Mouse (Mus musculus): ENCODE measurements around the gene Sipa1l2. TPM values are rescaled to one million over a fixed set of nuclear protein-coding genes. Genes with fewer than 3 reads are reported as not detected.

The Sipa1l2 gene
- 33.3 and 35.6 TPM in 2 replicates for polyA plus RNA-seq (2012; rRNA removed)

DNA sequence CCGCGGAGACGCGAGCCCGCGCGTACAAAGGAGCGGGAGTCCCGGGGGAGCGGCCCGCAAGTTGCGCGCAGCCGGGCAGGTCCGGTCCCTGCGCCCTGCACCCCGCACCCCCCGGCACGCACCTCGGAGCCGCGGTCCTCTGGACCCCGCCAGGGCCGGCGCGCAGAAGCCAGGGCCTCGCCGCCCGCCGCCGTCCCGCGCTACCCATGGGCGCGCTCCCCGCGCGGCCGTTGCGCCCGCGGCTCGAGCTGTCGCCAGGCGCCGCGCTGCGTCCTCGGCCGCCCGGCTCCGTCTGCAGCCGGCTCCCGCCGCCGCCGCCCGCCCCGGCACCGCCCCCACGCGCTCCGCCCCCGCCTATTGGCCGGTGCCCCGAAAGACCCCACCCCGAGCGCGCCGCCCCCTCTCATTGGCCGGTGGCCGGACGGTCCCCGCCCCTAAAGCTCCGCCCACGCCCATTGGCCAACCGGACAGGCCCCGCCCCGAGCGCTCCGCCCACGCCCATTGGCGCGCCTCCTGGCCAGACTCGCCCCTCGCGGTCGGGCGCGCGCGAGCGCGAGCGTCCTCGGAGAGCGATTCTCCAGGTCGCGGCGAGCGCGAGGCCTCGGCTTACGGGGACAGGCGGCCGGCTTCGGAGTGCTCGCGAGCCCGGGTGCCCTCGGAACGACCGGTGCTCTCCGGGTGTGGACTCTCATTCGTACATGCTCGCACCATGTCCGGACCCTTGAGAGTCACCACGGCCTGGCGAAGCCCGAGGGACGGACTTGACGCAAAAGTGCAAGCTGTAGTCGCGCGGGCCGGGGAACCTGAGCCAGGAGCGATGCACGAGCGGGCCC is at the start of gene Sipa1l2:
TSS of gene Sipa1l2 (minus strand) at position 276 of the 833 bp plus-strand sequence.
- H3K4me1 ChIP-seq (ENCODE audit: control insufficient read depth, insufficient read depth, low read length) = peaks cover 5% of the 10 kb centered on the region; the same call in 1 of the 2 replicates
- peak; percentile 98 to 99 for DNase-seq
- H3K4me3 ChIP-seq (replicated peaks; ENCODE audit: insufficient read depth, low read depth, low read length) = peak within 1 kb of the TSS; percentile 99
- no peaks in the 10 kb centered on the region for H3K27me3 ChIP-seq (ENCODE audit: control insufficient read depth, insufficient read depth, low read length)
- H3K27ac ChIP-seq (ENCODE audit: insufficient read depth, low read length) = peak within 1 kb of the TSS; percentile 62
- TF ChIP-seq POLR2A (IDR thresholded peaks at IDR 0.05; ENCODE audit: borderline replicate concordance, insufficient read depth, low read length) = peak; percentile 62
- TF ChIP-seq CTCF (IDR thresholded peaks at IDR 0.05; ENCODE audit: borderline replicate concordance, insufficient read depth, low read depth, low read length) = no peak
- WGBS = 1% methylated on average over 112 of the region's 129 CpGs

DNA sequence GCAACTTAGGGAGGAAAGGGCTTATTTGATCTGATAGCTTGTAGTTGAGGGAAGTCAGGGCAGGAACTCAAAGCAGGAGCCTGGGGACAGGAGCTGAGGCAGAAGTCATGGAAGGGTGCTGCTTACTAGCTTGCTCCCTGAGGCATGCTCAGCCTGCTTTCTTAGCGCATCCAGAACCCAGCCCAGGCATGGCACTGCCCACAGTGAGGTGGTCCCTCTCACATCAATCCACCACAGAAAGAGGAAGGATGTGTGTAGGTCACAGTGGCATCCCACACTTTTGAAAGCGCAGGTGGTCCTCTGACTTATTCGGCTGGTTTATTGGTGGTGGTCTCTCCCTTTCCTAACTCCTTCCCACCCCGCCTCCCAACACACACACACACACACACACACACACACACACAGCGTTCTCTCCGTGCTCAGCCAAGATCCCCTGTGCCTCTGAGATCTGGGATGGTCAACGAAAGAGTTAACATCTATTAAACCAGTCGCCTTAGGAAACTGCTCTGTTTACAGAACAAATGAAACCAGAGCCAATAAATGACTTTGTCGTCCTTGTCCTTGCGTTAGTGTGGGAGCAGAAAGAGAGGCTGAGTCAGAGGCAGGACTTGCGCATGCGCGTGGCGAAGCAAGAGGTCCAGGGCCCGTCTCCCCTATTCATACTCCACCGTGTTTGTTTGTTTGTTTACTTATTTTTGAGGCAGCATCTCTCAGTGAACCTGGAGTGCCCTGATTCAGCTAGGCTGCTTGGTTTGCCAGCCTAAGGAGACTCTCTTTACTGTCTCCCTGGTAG is 49.1 kb upstream of the Sipa1l2 start:
- no peak for DNase-seq
- Histone ChIP-seq H3K27me3 (ENCODE audit: control insufficient read depth, insufficient read depth, low read length) (no peaks in the 10 kb centered on the region), H3K27ac (ENCODE audit: insufficient read depth, low read length) (no peak overlapping the region), H3K4me3 (replicated peaks; ENCODE audit: insufficient read depth, low read depth, low read length) (no peak overlapping the region), H3K4me1 (ENCODE audit: control insufficient read depth, insufficient read depth, low read length) (peaks cover 16% of the 10 kb centered on the region)
- 94% methylated on average over 16 of the region's 16 CpGs for WGBS
- TF ChIP-seq CTCF (IDR thresholded peaks at IDR 0.05; ENCODE audit: borderline replicate concordance, insufficient read depth, low read depth, low read length) (no peak), POLR2A (IDR thresholded peaks at IDR 0.05; ENCODE audit: borderline replicate concordance, insufficient read depth, low read length) (no peak)

- Histone ChIP-seq H3K27me3 (ENCODE audit: control insufficient read depth, insufficient read depth, low read length) (no peaks in the 10 kb centered on the region), H3K4me3 (replicated peaks; ENCODE audit: insufficient read depth, low read depth, low read length) (no peak overlapping the region), H3K4me1 (ENCODE audit: control insufficient read depth, insufficient read depth, low read length) (peaks cover 16% of the 10 kb centered on the region), H3K27ac (ENCODE audit: insufficient read depth, low read length) (no peak overlapping the region)
- 91% methylated on average over 5 of the region's 5 CpGs for WGBS
- no peak for DNase-seq
- TF ChIP-seq CTCF (IDR thresholded peaks at IDR 0.05; ENCODE audit: borderline replicate concordance, insufficient read depth, low read depth, low read length) (no peak), POLR2A (IDR thresholded peaks at IDR 0.05; ENCODE audit: borderline replicate concordance, insufficient read depth, low read length) (no peak)
Observed at GRCm38 (mm10) chr8:125616935-125617334, 47.3 kb upstream of the Sipa1l2 start.

- Histone ChIP-seq H3K4me1 (ENCODE audit: control insufficient read depth, insufficient read depth, low read length) (peaks cover 16% of the 10 kb centered on the region), H3K27me3 (ENCODE audit: control insufficient read depth, insufficient read depth, low read length) (no peaks in the 10 kb centered on the region), H3K27ac (ENCODE audit: insufficient read depth, low read length) (no peak overlapping the region), H3K4me3 (replicated peaks; ENCODE audit: insufficient read depth, low read depth, low read length) (no peak overlapping the region)
- TF ChIP-seq CTCF (IDR thresholded peaks at IDR 0.05; ENCODE audit: borderline replicate concordance, insufficient read depth, low read depth, low read length) (no peak), POLR2A (IDR thresholded peaks at IDR 0.05; ENCODE audit: borderline replicate concordance, insufficient read depth, low read length) (no peak)
- WGBS = 87% methylated on average over 3 of the region's 3 CpGs
- no peak for DNase-seq
Observed at GRCm38 (mm10) chr8:125616039-125616438, 46.4 kb upstream of the Sipa1l2 start.

GRCm38 (mm10) chr8:125613552-125613951 is 43.9 kb upstream of the Sipa1l2 start:
- TF ChIP-seq POLR2A (IDR thresholded peaks at IDR 0.05; ENCODE audit: borderline replicate concordance, insufficient read depth, low read length) = no peak
- TF ChIP-seq CTCF (IDR thresholded peaks at IDR 0.05; ENCODE audit: borderline replicate concordance, insufficient read depth, low read depth, low read length) = no peak
- no peak for DNase-seq
- H3K4me1 ChIP-seq (ENCODE audit: control insufficient read depth, insufficient read depth, low read length) = no peaks in the 10 kb centered on the region
- WGBS = 99% methylated on average over 2 of the region's 2 CpGs
- no peak overlapping the region for H3K27ac ChIP-seq (ENCODE audit: insufficient read depth, low read length)
- no peak overlapping the region for H3K4me3 ChIP-seq (replicated peaks; ENCODE audit: insufficient read depth, low read depth, low read length)
- H3K27me3 ChIP-seq (ENCODE audit: control insufficient read depth, insufficient read depth, low read length) = no peaks in the 10 kb centered on the region

DNA sequence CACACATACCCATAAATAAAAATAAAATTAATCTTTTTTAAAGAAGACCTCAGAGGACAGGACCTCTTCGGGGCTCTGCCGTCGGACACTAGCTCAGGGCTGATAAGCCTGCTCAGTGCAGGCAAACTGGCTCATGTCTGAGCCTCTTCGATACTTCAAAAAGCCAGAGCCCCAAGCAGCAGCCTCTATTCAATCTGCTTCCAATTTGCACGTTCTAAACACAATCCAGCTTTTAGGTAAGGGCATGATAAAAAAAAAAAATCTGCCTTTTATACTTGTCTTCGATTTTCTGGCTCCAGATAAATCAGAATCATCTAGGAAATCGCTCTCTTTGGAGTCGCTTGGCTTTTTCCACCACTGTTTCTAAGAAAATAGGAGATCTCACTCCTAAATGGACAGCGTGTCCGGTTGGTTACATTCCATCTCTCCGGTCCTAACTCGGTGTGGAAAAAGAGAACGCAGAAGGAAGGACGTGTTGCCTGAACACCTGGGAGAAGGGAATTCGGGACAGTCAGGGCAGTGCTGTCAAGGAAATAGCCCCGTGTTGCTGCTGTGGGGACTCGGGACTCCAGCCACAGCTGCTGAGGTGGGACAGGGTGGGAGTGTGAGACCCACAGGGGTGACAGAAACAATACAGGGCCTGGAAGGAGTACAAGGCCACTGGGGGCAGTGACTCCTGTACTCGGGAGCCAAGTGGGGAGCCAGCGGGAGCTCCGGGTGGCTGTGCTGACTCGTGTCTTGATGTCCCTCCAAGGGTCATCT is 42.4 kb upstream of the Sipa1l2 start:
- 82% methylated on average over 21 of the region's 21 CpGs for WGBS
- no peak for DNase-seq
- TF ChIP-seq CTCF (IDR thresholded peaks at IDR 0.05; ENCODE audit: borderline replicate concordance, insufficient read depth, low read depth, low read length) (no peak), POLR2A (IDR thresholded peaks at IDR 0.05; ENCODE audit: borderline replicate concordance, insufficient read depth, low read length) (no peak)
- H3K4me1 ChIP-seq (ENCODE audit: control insufficient read depth, insufficient read depth, low read length) = no peaks in the 10 kb centered on the region
- no peak overlapping the region for H3K27ac ChIP-seq (ENCODE audit: insufficient read depth, low read length)
- no peak overlapping the region for H3K4me3 ChIP-seq (replicated peaks; ENCODE audit: insufficient read depth, low read depth, low read length)
- H3K27me3 ChIP-seq (ENCODE audit: control insufficient read depth, insufficient read depth, low read length) = no peaks in the 10 kb centered on the region

DNA sequence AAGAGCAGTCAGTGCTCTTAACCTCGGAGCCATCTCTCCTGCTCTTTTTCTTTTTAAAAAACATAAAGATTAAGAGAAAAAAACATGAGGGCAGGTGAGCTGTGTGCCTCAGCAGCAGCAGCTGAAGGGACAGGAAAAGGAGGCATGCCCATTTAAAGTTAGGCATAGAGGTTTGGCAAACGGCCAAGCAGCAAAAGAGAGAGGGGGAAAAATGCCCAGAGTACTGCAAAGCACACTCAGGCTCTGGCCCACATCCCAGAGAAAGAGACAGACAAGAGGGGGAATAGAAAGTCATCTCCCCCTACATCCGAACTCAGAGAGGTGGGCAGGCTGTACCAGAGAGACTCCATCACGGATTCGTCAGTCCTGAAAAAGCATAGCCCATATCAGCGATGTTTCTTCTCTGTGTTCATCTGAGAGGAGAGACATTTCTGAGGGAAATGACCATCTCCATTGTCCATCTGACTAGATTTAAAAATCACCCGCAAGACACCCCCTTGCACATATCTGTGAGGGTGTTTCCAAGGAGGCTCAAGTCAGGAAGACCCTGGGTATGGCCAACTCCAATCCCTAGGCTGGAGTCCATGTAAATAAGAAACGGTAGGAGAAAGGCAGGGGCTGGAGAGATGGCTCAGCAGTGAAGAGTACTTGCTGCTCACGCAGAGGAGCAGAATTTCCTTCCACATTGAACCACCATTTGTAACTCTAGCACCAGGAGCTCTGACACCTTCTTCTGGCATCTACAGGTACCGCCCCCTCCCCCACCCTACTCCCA is 41.6 kb upstream of the Sipa1l2 start:
- no peak for DNase-seq
- Histone ChIP-seq H3K4me1 (ENCODE audit: control insufficient read depth, insufficient read depth, low read length) (no peaks in the 10 kb centered on the region), H3K4me3 (replicated peaks; ENCODE audit: insufficient read depth, low read depth, low read length) (no peak overlapping the region), H3K27ac (ENCODE audit: insufficient read depth, low read length) (no peak overlapping the region), H3K27me3 (ENCODE audit: control insufficient read depth, insufficient read depth, low read length) (no peaks in the 10 kb centered on the region)
- no peak for TF ChIP-seq POLR2A (IDR thresholded peaks at IDR 0.05; ENCODE audit: borderline replicate concordance, insufficient read depth, low read length)
- no peak for TF ChIP-seq CTCF (IDR thresholded peaks at IDR 0.05; ENCODE audit: borderline replicate concordance, insufficient read depth, low read depth, low read length)
- WGBS = 62% methylated on average over 10 of the region's 10 CpGs
